Mouse (Mus musculus): ENCODE measurements around the gene Rragc. TPM values are rescaled to one million over a fixed set of nuclear protein-coding genes. Genes with fewer than 3 reads are reported as not detected.

The Rragc gene
- polyA plus RNA-seq, 1 experiment from 2014 or later: 42.5 TPM

GRCm38 (mm10) chr4:123960955-123961354 lies 43.7 kb downstream of the Rragc start:
- no peak overlapping the region for H3K9ac ChIP-seq (ENCODE audit: low read length)
- H3K4me2 ChIP-seq (ENCODE audit: low read length): no peak overlapping the region
- no peaks in the 10 kb centered on the region; the same call in none of the 2 replicates for H3K4me1 ChIP-seq (ENCODE audit: control insufficient read depth, insufficient read depth, low read length)
- no peak overlapping the region for H3K4me3 ChIP-seq (ENCODE audit: low read depth, low read length)
- 54% methylated on average over 4 of the region's 4 CpGs for WGBS
- H3K27me3 ChIP-seq (replicated peaks; ENCODE audit: control insufficient read depth, insufficient read depth, low read length): 0 out of 2 replicates have a peak, but pooled peaks cover 3% of the 10 kb centered on the region
- H3K36me3 ChIP-seq (ENCODE audit: control insufficient read depth, insufficient read depth, low read length): no peaks in the 10 kb centered on the region
- DNase-seq (ENCODE audit: low spot score) (no peak), ATAC-seq (no peak)
- H3K9me3 ChIP-seq (replicated peaks; ENCODE audit: control insufficient read depth, low read length): no peaks in the 10 kb centered on the region
- H3K27ac ChIP-seq (ENCODE audit: low read depth, low read length): no peak overlapping the region

GRCm38 (mm10) chr4:123962721-123963120 lies 45.5 kb downstream of the Rragc start:
- H3K4me3 ChIP-seq (ENCODE audit: low read depth, low read length): no peak overlapping the region
- H3K4me2 ChIP-seq (ENCODE audit: low read length): no peak overlapping the region
- no peaks in the 10 kb centered on the region for H3K9me3 ChIP-seq (replicated peaks; ENCODE audit: control insufficient read depth, low read length)
- 0 out of 2 replicates have a peak, but pooled peaks cover 3% of the 10 kb centered on the region for H3K27me3 ChIP-seq (replicated peaks; ENCODE audit: control insufficient read depth, insufficient read depth, low read length)
- DNase-seq (ENCODE audit: low spot score) (peak; percentile 56), ATAC-seq (no peak; the same call in 1 of the 2 replicates)
- no peak overlapping the region for H3K9ac ChIP-seq (ENCODE audit: low read length)
- WGBS: 9% methylated on average over 9 of the region's 9 CpGs
- H3K4me1 ChIP-seq (ENCODE audit: control insufficient read depth, insufficient read depth, low read length): no peaks in the 10 kb centered on the region; the same call in 1 of the 2 replicates
- H3K36me3 ChIP-seq (ENCODE audit: control insufficient read depth, insufficient read depth, low read length): no peaks in the 10 kb centered on the region
- no peak overlapping the region for H3K27ac ChIP-seq (ENCODE audit: low read depth, low read length)

- no peaks in the 10 kb centered on the region; the same call in 1 of the 2 replicates for H3K9me3 ChIP-seq (replicated peaks; ENCODE audit: control insufficient read depth, low read length)
- peaks cover 4% of the 10 kb centered on the region for H3K4me1 ChIP-seq (ENCODE audit: control insufficient read depth, insufficient read depth, low read length)
- 0 out of 2 replicates have a peak, but pooled peaks cover 3% of the 10 kb centered on the region for H3K27me3 ChIP-seq (replicated peaks; ENCODE audit: control insufficient read depth, insufficient read depth, low read length)
- no peaks in the 10 kb centered on the region for H3K36me3 ChIP-seq (ENCODE audit: control insufficient read depth, insufficient read depth, low read length)
- no peak overlapping the region for H3K4me2 ChIP-seq (ENCODE audit: low read length)
- DNase-seq (ENCODE audit: low spot score) (no peak), ATAC-seq (no peak)
- H3K4me3 ChIP-seq (ENCODE audit: low read depth, low read length): no peak overlapping the region
- no peak overlapping the region for H3K27ac ChIP-seq (ENCODE audit: low read depth, low read length)
- 80% methylated on average over 8 of the region's 8 CpGs for WGBS
- no peak overlapping the region for H3K9ac ChIP-seq (ENCODE audit: low read length)
Measured at GRCm38 (mm10) chr4:123968663-123969321, 51.5 kb downstream of the Rragc start.

GRCm38 (mm10) chr4:123969458-123969857 lies 52.2 kb downstream of the Rragc start:
- Histone ChIP-seq H3K4me1 (ENCODE audit: control insufficient read depth, insufficient read depth, low read length) (peaks cover 4% of the 10 kb centered on the region), H3K27me3 (replicated peaks; ENCODE audit: control insufficient read depth, insufficient read depth, low read length) (0 out of 2 replicates have a peak, but pooled peaks cover 6% of the 10 kb centered on the region), H3K4me2 (ENCODE audit: low read length) (no peak overlapping the region), H3K4me3 (ENCODE audit: low read depth, low read length) (no peak overlapping the region), H3K9me3 (replicated peaks; ENCODE audit: control insufficient read depth, low read length) (no peaks in the 10 kb centered on the region; the same call in 1 of the 2 replicates), H3K9ac (ENCODE audit: low read length) (no peak overlapping the region), H3K27ac (ENCODE audit: low read depth, low read length) (no peak overlapping the region), H3K36me3 (ENCODE audit: control insufficient read depth, insufficient read depth, low read length) (no peaks in the 10 kb centered on the region)
- ATAC-seq (no peak), DNase-seq (ENCODE audit: low spot score) (no peak)
- WGBS: 80% methylated on average over 7 of the region's 7 CpGs

- H3K36me3 ChIP-seq (ENCODE audit: control insufficient read depth, insufficient read depth, low read length): no peaks in the 10 kb centered on the region
- no peak overlapping the region for H3K9ac ChIP-seq (ENCODE audit: low read length)
- H3K4me1 ChIP-seq (ENCODE audit: control insufficient read depth, insufficient read depth, low read length): peaks cover 4% of the 10 kb centered on the region
- 82% methylated on average over 4 of the region's 4 CpGs for WGBS
- H3K4me2 ChIP-seq (ENCODE audit: low read length): no peak overlapping the region
- no peak for ATAC-seq
- 0 out of 2 replicates have a peak, but pooled peaks cover 3% of the 10 kb centered on the region for H3K27me3 ChIP-seq (replicated peaks; ENCODE audit: control insufficient read depth, insufficient read depth, low read length)
- H3K4me3 ChIP-seq (ENCODE audit: low read depth, low read length): no peak overlapping the region
- H3K27ac ChIP-seq (ENCODE audit: low read depth, low read length): no peak overlapping the region
- no peak for DNase-seq (ENCODE audit: low spot score)
- H3K9me3 ChIP-seq (replicated peaks; ENCODE audit: control insufficient read depth, low read length): no peaks in the 10 kb centered on the region; the same call in 1 of the 2 replicates
Measured at GRCm38 (mm10) chr4:123971059-123971458, 53.8 kb downstream of the Rragc start.

- Histone ChIP-seq H3K9ac (ENCODE audit: low read length) (peak overlapping the region; percentile 48; the same call in 1 of the 2 replicates), H3K9me3 (replicated peaks; ENCODE audit: control insufficient read depth, low read length) (no peaks in the 10 kb centered on the region; the same call in 1 of the 2 replicates), H3K4me1 (ENCODE audit: control insufficient read depth, insufficient read depth, low read length) (peaks cover 4% of the 10 kb centered on the region), H3K4me2 (ENCODE audit: low read length) (peak overlapping the region; percentile 54), H3K36me3 (ENCODE audit: control insufficient read depth, insufficient read depth, low read length) (no peaks in the 10 kb centered on the region), H3K27ac (ENCODE audit: low read depth, low read length) (no peak overlapping the region), H3K4me3 (ENCODE audit: low read depth, low read length) (peak overlapping the region; percentile 14), H3K27me3 (replicated peaks; ENCODE audit: control insufficient read depth, insufficient read depth, low read length) (0 out of 2 replicates have a peak, but pooled peaks cover 3% of the 10 kb centered on the region)
- ATAC-seq: 0 out of 2 replicates have a peak, but pooled peaks have one; percentile 48
- DNase-seq (ENCODE audit: low spot score): no peak
- 9% methylated on average over 27 of the region's 29 CpGs for WGBS
Measured at GRCm38 (mm10) chr4:123972423-123973049, 55.3 kb downstream of the Rragc start.

GRCm38 (mm10) chr4:123982105-123982504 lies 64.9 kb downstream of the Rragc start:
- DNase-seq (ENCODE audit: low spot score) (no peak), ATAC-seq (no peak)
- Histone ChIP-seq H3K9ac (ENCODE audit: low read length) (no peak overlapping the region), H3K9me3 (replicated peaks; ENCODE audit: control insufficient read depth, low read length) (no peaks in the 10 kb centered on the region), H3K4me2 (ENCODE audit: low read length) (no peak overlapping the region), H3K27me3 (replicated peaks; ENCODE audit: control insufficient read depth, insufficient read depth, low read length) (no peaks in the 10 kb centered on the region), H3K27ac (ENCODE audit: low read depth, low read length) (no peak overlapping the region), H3K4me3 (ENCODE audit: low read depth, low read length) (no peak overlapping the region), H3K4me1 (ENCODE audit: control insufficient read depth, insufficient read depth, low read length) (no peaks in the 10 kb centered on the region), H3K36me3 (ENCODE audit: control insufficient read depth, insufficient read depth, low read length) (no peaks in the 10 kb centered on the region)
- WGBS: 34% methylated on average over 5 of the region's 5 CpGs
